Mouse (Mus musculus) layer of hippocampus, adult 2 months (tissue): ENCODE results near the gene Prkce. TPM values are rescaled to one million over a fixed set of nuclear protein-coding genes. Genes with fewer than 3 reads are reported as not detected.

Source experiments
- DNase-seq, 2 experiments: peaks; one replicate each; pipeline ENCODE4 v3.0.0; 2022; ENCODE audit warnings: low spot score in 2 of 2
- H3K27ac ChIP-seq: fragments of 200-600 bp; 2 replicates; pipeline ENCODE4 v1.8.1; 2022
- H3K4me3 ChIP-seq: fragments of 200-600 bp; 2 replicates; pipeline ENCODE4 v1.8.1; 2022; ENCODE audit warnings: mild to moderate bottlenecking
- CTCF ChIP-seq: fragments of 200-600 bp; conservative IDR thresholded peaks from 2 replicates; pipeline ENCODE4 v1.8.1; 2022; ENCODE audit warnings: antibody characterized with exemption, mild to moderate bottlenecking, moderate library complexity
- total RNA-seq, 2 experiments: library from RNA; stranded (reverse); gene quantifications; 2 replicates each; pipeline ENCODE4 v1.2.3; 2021

Gene Prkce
- total RNA-seq, 2 experiments from 2014 or later: 422 to 451 TPM

DNA sequence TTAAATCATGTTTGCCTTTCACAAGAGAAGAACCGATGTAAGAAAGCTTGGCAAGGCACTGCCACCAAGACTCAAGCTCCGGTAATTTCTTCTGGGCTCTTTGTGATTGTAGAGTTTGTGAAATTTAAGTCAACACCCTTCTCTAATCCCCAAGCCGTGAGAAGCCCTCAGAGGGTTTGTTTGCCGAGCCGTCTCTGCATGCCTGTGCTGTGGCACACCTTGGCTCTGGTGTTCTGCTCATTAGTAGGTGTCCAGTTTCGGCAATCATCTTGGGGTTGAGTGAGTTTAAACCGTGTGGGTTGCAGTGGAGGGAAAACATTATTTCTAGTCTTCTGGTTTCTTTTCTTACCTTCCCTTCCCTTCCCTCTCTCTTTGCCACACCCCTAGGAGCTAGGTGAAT is 358.4 kb downstream of the Prkce start:
- DNase-seq: no peak
- H3K27ac ChIP-seq: no peak overlapping the region
- no peak for TF ChIP-seq CTCF
- no peak overlapping the region for H3K4me3 ChIP-seq

GRCm38 (mm10) chr17:86527298-86527697 is 359.7 kb downstream of the Prkce start:
- Histone ChIP-seq H3K4me3 (no peak overlapping the region), H3K27ac (no peak overlapping the region)
- TF ChIP-seq CTCF: no peak
- DNase-seq: no peak

DNA sequence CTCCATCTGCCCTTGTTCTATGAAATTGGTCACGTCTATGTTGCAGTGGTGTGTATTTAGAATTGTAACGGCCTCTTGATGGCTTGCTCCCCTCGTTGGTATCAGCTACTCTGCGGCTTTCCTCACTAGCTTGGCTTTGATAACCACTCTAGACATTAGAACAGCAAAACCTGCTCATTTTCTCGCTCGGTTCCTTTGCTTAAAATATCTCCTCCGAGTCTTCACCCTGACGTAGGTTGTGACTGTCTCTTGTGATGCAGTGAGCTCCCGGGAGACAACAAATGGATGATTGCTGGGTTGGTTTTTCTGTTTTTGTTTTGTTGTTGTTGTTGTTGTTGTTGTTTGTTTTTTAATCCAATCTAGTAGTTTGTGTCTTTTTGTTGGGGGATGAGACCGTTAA is 361.4 kb downstream of the Prkce start:
- H3K27ac ChIP-seq: peak overlapping the region; percentile 56; the same call in 1 of the 2 replicates
- DNase-seq: no peak
- H3K4me3 ChIP-seq: no peak overlapping the region
- TF ChIP-seq CTCF: no peak

- no peak for TF ChIP-seq CTCF
- Histone ChIP-seq H3K27ac (peak overlapping the region; percentile 56), H3K4me3 (no peak overlapping the region)
- no peak for DNase-seq
Observed at GRCm38 (mm10) chr17:86529411-86529810, 361.8 kb downstream of the Prkce start.

DNA sequence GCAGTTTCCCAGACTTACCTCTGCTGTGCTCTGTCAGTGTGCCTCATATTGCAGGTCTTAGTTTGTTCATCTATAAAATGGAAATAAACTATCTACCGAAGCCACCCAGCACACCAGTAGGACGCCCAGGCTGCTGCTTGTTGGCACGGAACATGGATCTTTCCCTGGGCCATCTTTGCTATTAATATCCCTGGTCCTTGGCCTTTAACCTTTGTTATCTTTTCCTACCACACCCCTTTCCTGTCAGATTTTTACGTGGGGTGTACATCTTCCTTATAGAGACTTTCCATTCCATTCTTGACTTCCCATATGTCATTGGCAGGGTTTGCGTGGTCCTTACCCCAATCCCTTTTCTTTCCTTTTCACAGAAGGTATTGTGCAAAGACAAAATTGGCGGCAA is 363.6 kb downstream of the Prkce start:
- DNase-seq: no peak
- no peak for TF ChIP-seq CTCF
- no peak overlapping the region; the same call in 1 of the 2 replicates for H3K27ac ChIP-seq
- no peak overlapping the region for H3K4me3 ChIP-seq

DNA sequence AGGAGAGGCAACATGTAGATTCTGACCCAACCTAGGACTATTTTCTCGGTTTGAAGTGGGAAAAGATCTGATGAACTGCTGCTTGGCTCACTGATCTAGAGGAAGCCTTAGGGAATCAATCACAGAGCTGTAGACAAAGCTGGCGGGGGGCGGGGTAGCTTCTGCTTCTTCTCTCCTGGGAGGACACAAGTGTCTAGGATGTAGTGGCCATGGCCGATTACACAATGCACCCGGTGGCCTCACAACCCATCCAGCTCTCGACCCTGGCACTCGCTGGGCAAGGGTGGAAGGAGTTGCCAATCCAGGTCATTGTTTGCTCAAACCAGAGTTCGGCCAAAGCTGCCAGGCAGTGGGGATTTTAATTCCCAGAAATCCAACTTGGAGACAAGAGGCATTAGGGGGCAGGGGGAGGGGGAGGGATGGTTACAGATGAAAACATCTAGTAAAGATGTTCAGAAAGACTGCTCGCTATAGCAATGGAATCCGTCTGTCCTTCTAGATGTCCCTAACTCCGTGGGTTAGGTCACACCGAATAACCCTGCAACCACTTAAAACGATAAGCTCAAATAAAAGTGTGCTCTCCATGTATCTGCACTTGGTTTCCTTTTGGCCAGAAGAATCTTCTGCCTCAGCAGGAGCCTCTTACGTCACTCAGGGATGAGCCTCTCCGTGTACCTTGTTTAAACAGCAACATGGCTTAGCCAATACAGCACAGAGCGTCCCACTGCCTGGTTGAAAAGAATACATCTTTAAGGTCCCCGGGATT is 365.4 kb downstream of the Prkce start:
- TF ChIP-seq CTCF: no peak
- Histone ChIP-seq H3K27ac (peak overlapping the region; percentile 23; the same call in 1 of the 2 replicates), H3K4me3 (no peak overlapping the region)
- DNase-seq: no peak

GRCm38 (mm10) chr17:86533549-86533851 is 365.9 kb downstream of the Prkce start:
- TF ChIP-seq CTCF: no peak
- H3K4me3 ChIP-seq: no peak overlapping the region

DNA sequence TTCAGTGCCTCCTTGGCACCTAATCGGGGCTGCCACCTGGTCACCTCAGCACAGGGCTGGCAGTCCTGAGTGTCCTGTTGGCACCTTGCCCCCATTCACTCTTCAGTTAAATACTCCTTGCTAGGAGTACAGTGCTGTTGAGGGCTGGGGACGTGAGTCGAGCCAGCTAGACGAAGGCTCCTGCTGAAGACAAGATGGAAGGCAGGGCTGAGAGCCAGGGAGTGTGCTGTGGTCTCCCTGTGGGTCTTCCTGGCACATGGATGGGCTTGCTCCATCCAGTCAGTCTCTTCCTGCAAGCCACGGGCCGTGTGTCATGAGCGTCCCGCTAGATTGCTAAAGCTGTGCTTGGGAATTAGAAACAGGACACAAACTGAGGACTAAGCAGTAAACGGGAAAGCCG is 367.5 kb downstream of the Prkce start:
- H3K27ac ChIP-seq: peak overlapping the region; percentile 62
- H3K4me3 ChIP-seq: no peak overlapping the region
- no peak for DNase-seq
- TF ChIP-seq CTCF: no peak

More at GRCm38 (mm10) chr17:86533549-86533851, 365.9 kb downstream of the Prkce start:
- no peak for DNase-seq
- no peak overlapping the region for H3K27ac ChIP-seq

DNA sequence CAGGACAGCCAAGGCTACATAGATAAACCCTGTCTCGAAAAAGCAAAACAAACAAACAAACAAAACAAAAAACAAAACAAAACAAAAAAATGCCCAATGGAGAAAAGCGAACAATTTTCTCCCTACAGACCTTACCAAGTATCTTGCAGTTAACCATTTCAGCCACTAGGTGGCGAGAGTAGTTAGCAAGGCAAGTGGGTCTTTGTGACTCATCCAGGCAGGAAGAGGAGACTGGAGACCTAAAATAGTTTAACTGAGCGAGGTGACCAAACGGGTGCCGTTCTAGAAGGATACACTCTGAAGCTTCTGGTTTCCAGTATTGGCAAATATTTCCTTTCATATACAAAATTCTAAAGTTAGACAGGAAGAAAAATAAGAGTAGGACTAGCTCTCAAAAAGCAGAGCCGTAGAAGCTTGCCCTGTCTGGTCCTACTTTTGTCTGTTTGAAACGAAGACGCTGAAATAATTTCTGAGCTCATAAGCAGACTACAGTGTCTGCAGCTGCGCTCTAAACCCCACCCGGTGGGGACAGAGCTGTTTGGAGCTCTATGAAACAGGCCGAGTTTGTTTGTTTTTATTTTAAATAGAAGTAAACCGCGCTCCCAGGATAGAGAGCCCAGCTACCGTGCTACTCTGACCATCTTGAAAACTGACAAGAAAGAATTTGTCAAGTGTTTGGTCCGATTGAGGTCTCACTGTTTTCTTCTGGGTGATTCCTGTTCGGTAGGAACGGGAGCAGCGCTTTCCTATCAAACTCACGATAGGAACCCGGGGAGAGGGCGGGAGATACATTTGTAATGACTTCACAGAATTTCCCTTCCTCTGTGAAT is 368.5 kb downstream of the Prkce start:
- DNase-seq: peak; percentile 79 to 86
- TF ChIP-seq CTCF: peak; percentile 93
- Histone ChIP-seq H3K4me3 (peak overlapping the region; percentile 45), H3K27ac (peak overlapping the region; percentile 86)

DNA sequence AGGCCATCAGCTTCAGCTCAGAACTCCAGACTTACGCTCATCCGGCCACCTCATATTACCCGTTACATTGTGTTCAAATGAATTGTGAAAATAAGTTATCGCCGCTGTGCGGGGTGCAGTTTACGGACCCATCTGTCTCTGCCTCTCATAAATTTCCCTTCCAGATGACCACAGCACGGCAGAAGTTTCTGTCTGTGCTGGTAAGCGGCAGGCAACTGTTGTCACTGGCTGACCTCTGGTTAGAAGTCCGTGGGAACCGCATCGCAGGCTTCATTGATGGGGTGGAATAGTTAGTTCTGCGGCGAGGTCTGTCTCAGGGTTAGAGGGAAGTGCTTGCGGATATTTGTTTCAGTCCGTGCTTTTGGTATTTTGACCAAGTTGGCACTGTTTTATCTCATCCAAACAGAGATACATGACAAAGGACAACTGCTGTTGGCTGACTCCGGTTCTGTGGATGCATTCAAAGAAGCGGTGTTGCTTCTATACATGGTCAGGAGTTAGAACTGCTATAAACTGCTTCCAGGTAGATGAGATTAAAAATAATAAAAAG is 372.4 kb downstream of the Prkce start:
- 0 out of 2 replicates have a peak overlapping the region, but pooled peaks have one; percentile 11 for H3K27ac ChIP-seq
- no peak overlapping the region for H3K4me3 ChIP-seq
- no peak for DNase-seq
- no peak for TF ChIP-seq CTCF

- Histone ChIP-seq H3K4me3 (no peak overlapping the region), H3K27ac (0 out of 2 replicates have a peak overlapping the region, but pooled peaks have one; percentile 5)
- DNase-seq: no peak
- TF ChIP-seq CTCF: no peak
Observed at GRCm38 (mm10) chr17:86546529-86546928, 378.9 kb downstream of the Prkce start.

GRCm38 (mm10) chr17:86549128-86549527 is 381.5 kb downstream of the Prkce start:
- no peak for TF ChIP-seq CTCF
- Histone ChIP-seq H3K4me3 (no peak overlapping the region), H3K27ac (no peak overlapping the region)
- no peak for DNase-seq

- Histone ChIP-seq H3K4me3 (no peak overlapping the region), H3K27ac (no peak overlapping the region)
- no peak for DNase-seq
- no peak for TF ChIP-seq CTCF
Observed at GRCm38 (mm10) chr17:86551561-86551960, 384.0 kb downstream of the Prkce start.
